Mouse (Mus musculus) ovary, postnatal 36 days (tissue): Measurements from ENCODE around the gene Lrrc74b.
"Not testable (repeated sequence)": the region's sequence is repeated elsewhere in the genome, so short reads cannot be mapped to it uniquely, and the experiment has no call there.

Experiments
- DNase-seq: peaks from one replicate; pipeline ENCODE4 v3.0.0; 2022; ENCODE audit warnings: low spot score, mixed read lengths

Gene Lrrc74b

DNA sequence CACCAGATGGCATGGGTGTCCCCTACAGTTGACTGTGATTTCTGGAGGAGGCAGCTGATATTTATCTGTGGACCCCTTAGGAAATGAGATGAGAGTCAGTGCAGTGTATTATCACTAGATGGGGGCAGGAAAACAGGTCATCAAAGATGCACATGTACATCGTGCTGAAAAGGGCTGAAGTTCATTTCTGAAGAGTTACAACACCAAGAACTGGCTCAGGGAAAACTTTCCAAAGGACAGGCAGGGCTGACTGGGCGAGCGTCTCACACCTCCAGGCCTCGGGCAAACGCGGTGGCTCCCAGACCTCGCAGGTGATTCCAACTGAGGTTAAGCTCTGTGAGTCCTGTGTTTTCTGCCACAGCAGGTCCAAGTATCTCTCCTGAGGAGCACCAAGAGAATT is 8.2 kb downstream of the Lrrc74b start:
- DNase-seq: no peak

DNA sequence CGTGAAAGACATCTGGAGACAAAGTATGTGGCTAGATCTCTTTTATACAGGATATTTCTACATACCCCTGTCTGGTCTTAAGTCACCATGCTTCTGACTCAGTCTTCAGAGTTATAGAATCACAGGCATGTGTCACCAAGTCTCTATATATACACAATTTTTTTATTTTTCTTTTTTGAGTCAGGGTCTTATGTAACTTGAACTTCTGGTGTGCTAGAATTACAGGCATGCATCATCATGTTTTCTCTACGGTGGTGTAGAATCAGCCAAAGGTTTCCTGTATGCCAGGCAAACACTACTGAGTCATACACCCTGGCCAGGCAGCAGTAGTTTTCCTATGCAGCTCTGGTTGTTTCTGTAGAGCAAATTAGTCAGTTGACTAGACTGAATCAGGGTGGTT is 18.4 kb downstream of the Lrrc74b start:
- no peak for DNase-seq

DNA sequence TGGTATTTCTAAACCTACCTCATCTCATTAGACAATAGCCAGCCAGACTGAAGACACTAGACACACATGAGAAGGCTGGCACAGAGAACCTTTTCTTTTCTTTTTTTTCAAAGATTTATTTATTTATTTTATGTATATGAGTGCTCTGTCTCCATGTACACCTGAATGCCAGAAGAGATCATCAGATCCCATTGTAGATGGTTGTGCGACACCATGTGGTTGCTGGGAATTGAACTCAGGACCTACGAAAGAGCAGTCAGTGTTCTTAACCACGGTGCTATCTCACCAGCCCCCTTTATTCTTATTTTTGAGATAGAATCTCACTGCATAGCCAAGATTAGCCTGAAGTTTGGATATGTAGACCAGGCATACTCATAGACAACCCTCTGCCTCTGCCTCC is 24.5 kb downstream of the Lrrc74b start:
- DNase-seq: no peak

DNA sequence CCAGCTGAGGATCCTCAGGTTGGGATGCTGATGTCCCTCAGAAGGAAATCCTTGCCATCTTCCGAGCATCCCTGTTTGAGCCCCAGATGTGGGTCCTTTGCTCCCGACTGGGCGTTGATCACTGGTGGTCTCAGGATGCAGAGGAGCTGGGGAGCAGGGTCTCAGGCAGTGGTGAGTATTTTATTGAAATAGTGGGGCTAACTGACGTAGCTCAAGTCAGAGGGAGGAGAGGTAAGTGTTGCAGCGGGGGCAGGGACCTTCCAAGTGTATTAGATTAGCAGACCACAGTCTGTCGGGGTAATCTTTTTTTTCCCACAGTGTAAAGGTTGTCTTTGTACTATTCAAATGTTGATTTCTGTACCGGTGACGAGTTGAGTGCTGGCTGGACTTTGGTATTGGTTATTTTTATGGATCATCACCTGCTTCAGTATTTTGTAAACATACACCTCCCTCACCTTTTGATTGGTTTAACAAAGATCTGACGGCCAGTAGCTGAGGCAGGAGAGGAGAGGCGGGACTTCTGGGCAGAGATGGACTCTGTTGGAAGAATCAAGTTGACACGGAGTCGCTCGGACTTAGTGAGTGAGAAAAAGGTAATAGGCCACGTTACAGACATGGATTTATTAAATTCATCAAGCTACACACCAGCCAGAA is 28.2 kb downstream of the Lrrc74b start:
- no peak for DNase-seq

DNA sequence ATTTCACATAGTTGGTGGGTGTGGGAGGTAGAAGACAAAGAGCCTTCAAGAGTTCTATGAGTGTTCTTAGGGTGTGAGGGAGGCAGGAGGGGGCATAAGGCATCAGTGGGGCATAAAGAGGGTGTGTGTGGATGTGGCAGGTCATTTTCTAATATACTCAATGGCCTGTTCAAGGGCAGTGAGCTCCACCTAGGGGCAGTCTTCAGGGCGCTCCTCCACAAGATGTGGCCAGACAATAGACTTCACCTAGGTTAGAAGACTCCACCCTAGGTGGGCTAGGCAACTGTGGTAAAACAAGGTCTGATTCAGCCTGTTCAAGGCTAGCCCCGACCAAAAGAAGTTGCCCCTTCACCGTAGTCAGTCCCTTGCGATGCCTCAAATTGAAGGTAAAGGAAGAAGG is 28.8 kb downstream of the Lrrc74b start:
- DNase-seq: no peak

DNA sequence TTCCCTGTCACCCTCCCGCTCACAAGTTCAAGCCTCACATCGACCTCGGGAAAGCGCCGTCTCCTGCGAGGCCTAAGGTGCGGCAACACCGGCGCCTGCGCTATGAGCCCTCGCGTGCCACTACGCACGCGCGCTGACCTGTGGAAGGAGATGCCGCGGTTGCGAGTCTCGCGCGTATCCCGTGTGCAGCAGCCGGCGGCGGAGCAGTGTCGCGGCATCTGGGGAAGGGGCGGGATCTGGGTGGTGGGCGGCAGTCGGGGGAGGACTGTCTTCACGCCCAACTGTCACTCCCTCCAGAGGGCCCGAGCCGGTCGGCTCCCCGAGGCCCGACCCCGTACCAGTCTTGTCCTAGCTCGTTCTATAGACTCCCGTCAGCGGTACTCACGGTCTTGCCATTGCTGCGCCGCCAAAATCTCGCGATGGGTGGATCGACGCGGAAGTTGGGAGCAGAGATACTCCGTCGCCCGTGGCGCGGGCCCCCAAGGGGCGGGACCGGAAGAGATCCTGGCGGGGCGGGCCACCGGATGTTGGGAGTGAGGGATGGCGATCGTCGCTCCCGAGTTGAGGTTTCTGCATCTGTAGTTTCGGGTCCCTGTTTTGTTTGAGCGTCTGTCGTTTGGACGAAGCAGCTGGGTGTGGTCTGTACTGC is 30.3 kb downstream of the Lrrc74b start, which contains the start of gene Thap7:
Gene Thap7, minus strand, starts transcription at position 497 of the 649 bp plus-strand sequence.
- peak; percentile 96 for DNase-seq

DNA sequence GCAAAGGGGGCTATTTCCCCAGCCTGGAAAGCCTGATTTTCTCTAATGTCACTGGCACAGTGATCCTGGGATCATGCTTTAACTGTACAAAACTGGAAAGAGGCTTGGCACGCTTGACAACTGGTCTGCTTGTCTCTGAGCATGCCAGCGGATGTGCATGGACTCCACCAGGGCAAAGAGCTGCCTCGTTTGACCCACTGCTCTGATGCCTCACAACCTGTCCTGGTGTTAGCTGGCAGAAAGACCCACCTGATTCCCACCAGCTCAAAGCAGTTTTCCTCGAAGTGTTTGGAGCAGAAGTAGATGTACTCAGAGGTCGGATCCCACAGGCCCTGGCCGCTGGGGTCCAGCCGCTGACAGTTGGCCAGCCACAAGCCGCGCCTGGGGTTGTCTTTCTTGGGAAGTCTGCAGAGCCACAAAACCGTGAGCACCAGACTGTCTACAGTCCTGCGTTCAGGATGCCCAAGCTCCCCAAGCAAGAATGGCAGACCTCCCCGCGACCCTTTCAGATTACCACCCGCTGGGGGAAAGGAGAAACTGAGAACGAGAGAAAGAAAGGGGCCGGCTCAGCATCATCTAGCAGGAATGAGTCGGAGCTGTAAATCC is 31.0 kb downstream of the Lrrc74b start:
- no peak for DNase-seq

DNA sequence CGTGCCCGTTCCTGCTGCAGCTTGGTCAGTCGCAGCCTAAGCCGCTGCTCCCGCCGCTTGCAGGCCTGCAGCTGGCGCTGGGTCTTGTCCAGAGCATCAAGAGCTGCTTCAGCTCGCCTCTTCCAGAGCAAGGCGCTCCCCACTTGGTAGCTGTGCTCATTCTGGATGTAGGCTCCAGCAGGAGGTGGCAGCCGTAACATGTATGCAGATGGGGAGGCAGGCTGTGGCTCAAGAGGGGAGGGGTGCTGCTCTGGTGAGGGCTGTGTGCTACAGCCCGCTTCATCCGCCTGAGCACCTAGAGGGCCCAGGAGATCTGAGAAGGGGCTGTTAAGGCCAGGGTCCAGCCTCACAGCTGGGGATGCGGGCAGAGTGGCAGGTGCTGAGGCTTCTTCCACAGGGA is 32.8 kb downstream of the Lrrc74b start:
- no peak for DNase-seq

DNA sequence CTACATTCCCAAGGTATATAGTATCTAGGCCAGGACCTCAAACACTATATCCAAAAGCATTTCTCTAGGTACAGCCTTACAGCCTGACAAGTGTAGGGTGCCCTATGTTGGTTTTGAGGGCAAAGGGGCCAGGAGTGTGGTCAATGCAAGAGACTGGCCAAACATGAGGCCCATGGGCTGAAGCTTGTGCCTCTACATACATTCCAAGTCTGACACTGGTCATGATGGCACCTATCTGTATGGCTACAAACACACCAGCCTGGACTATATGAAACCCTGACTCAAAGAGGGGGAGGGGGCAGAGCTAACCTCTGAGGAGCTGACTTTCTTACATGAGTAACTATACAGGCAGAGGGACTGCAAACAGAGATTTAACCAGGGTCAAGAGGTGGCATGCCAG is 33.4 kb downstream of the Lrrc74b start:
- DNase-seq: no peak

DNA sequence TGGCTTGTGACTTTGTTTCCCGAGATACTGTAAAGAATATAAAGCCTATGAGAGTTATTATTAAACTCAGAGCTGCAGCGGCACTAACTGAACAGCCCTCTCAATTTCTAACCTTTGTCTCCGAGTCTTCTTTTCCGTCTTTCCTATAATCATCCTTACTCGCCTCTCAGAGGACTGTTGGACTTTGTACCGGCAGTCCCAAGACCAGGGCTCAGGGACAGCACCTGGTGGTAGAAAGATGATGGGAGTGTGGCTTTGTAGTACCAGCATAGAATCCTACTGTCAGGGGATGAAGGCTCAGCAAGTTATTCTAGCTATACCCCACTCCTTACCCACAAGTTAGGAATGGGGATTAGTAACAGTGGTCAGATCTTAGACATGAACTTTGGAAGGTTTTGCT is 34.8 kb downstream of the Lrrc74b start:
- no peak for DNase-seq

DNA sequence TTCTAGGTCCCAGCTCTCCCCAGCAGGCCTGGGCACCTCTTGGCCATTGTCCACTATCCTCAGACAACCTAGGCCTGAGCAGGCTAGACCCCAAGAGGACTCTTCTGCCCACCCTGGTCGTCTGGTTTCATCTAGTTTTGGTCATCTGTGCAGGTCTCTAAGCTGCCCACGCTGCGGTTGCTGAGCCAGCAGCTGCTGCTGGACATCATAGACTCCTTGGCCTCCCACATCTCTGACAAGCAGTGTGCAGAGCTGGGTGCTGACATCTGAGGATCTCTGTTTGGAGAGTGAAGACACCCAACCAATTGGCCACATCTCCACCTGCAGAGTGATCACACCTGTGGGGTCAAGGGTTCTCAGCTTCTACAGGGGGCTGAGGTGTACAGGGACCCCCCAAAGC is 35.5 kb downstream of the Lrrc74b start:
- DNase-seq: no peak

DNA sequence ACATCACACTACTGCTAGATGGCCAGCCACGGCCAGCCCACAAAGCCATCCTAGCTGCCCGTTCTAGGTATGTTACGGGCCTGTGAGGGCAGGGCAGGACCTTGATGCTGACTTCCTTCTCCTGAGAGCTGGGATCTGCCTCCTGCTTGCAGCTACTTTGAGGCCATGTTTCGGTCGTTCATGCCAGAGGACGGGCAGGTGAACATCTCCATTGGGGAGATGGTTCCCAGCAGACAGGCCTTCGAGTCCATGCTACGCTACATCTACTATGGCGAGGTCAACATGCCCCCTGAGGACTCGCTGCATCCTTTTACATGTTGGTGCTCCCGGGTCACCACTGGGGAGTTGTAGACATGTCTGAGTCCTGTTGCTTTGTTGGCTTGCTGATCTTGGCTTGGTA is 36.9 kb downstream of the Lrrc74b start:
- DNase-seq: no peak

DNA sequence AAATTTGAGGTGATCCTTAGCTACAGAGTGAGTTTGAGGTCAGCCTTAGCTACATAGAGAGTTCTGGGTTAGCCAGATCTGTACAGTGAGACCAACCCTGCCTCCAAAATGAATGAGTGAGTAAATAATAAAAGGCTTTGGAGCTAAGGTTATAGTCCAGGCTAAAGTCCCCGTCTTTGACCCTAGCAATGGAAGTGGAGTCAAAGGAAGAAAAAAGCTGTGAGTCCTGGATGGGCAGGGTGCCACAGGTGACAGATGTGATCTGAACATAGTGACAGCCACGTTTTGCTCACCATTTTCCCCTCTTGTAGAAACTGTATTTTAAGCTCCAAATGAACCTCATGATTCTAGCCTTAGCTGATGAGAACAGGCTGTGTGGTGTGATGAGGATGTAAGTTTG is 42.1 kb downstream of the Lrrc74b start:
- no peak for DNase-seq

DNA sequence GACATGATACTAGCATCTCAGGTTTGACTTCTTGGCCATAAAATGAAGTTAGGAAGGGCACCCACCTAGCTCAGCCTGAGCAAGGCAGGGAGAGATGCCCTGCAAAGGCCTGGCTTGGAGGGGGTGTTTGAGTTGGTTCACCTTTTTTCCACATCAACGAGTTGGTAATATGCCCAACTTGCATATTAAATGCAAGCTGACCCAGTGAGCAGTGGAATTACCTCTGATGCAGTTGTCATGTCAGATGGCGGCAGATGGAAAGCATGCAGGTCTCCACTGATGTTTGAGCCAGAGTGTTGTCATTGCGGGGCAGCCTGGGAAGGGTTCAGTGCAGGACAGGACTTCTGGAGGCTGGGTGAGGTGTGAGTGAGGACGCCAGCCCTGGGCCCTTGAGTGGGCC is 49.6 kb downstream of the Lrrc74b start:
- DNase-seq: no peak

DNA sequence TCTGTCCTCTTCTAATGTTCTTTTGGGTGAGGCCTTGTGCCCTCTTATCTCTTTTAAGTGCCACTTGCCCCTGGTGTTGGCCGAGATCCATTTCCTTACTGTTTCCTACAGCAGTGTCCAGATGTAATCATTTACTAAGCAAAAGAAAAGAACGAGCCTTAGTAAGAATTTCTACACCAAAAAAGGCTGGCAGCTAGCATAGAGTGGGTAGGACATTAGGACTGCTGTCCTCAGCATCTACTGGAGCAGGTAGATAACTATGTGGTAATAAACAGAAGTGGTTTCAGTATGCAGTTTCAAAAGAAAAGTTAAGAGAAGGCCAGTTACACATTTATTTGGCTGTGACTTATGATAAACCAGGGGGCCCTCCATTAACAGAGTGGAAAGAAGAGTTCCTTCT is 50.4 kb downstream of the Lrrc74b start:
- no peak for DNase-seq

DNA sequence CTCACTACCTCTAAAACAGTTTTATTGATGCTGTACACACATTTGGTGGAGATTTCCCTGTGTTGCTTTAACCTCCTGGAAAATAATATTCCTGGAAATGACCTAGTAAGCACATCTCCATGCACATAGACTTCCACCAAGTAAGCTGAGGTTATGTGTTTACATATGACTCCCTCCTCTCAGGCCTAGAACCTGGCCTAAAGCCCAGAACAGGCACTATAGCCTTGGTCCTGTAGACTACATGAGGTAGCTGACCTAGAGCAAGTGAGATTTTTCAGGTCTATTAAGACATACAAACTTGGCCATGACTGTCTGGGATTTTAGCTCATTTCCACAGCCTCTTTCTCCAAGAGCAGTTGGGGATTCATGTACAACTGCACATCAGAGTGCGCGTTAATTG is 50.9 kb downstream of the Lrrc74b start:
- no peak for DNase-seq

DNA sequence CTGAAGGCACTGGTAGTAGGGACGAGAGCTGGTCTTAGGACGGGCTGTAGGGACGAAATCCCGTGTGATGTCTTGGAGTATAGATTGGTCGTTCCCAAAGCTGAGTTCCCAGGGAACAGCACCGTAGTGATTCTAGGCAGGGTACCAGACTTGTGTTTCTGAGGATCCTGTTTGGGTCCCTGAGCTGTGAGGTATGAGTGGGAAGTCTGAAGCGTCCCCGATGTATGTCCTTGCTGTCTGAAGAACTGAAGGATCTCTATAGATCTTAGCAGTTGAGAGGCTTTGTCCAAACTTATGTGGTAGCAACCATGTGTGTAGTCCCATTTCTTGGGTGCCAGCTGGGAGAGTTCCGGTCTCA is 51.8 kb downstream of the Lrrc74b start:
- no peak for DNase-seq

DNA sequence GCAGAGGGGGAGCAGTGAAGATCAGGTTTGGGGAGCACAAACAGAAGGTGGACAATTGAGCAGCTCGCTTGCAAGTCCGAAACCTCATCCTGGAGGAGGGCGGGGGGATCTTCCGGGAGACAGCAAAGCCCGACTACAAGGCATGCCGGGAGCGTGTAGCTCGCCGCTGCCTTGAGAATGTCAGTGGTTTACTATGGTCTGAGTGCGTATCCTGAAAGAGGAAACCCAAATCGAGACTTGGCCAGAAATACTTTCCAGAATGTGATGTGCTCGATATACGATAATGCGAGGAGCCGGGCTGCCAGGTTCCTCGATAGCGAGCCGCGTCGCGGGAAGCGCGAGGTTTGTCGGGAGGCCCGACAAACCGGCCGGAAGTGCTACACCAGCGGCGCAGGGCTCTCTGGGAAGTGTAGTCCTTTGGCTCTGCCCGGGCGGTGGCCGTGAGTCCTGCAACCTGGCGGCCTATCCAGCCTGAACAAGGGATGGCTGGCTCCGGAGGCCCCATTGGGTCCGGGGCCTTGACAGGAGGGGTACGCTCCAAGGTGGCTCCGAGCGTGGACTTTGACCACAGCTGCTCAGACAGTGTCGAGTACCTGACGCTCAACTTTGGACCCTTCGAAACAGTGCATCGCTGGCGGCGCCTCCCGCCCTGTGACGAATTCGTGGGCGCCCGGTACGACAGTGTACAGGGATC is 52.4 kb downstream of the Lrrc74b start, which contains the start of gene Lztr1:
Gene Lztr1, plus strand, starts transcription at position 143 of the 694 bp plus-strand sequence.
- DNase-seq: peak; percentile 88

DNA sequence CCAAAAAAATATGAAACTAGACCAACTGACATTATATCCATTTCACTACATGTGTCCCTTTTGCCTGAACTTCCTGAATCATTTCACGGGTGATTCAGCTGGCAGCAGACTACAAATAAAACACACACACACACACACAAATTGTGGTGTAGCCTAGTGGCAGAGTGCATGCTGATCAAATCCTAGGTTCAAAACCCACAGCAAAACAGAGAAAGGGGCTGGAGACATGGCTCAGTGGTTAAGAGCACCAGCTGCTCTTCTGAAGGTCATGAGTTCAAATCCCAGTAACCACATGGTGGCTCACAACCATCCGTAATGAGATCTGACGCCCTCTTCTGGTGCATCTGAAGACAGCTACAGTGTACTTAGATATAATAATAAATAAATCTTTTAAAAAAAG is 53.0 kb downstream of the Lrrc74b start:
- DNase-seq: not testable (repeated sequence)

DNA sequence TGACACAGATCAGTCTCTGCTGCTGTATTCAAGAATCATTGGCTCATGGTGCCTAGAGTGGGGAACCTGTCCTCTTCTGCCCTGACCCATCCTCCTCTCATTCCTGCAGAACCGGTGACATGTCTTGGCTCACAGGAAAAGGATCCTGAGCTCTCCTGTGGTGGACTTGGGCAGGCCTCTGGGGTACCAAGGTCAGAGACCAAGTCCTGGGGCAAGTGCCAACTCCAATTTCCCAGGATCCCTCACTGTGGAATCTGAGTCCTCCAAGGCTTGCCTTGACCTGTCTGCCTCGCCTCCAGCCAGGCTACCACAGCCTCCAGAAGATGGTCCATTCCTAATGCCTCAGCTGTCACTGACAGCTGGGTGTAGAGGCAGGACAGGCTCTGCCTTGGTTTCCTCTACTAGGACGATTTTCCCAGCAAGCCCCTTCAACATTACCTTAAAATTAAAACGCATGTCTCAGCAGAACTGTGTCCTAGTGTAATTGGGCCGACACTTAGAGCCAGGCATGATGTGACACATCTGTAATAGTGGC is 54.0 kb downstream of the Lrrc74b start:
- DNase-seq: no peak

DNA sequence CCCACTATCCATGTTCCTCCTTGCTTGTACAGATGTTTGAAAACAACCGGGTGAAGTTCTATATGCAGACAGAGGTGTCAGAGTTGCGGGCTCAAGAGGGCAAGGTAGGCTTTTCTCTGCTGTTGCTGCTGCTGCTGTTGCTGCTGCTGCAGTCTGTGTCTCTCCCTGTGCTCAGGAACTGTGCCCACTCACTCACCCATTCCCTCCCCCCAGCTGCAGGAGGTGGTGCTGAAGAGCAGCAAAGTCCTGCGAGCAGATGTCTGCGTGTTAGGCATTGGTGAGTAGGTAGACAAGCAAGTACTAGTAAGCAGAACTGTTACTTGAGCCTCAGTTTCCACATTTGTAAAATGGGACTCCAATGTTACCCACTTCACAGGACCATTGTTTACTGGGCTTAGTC is 58.4 kb downstream of the Lrrc74b start:
- no peak for DNase-seq

DNA sequence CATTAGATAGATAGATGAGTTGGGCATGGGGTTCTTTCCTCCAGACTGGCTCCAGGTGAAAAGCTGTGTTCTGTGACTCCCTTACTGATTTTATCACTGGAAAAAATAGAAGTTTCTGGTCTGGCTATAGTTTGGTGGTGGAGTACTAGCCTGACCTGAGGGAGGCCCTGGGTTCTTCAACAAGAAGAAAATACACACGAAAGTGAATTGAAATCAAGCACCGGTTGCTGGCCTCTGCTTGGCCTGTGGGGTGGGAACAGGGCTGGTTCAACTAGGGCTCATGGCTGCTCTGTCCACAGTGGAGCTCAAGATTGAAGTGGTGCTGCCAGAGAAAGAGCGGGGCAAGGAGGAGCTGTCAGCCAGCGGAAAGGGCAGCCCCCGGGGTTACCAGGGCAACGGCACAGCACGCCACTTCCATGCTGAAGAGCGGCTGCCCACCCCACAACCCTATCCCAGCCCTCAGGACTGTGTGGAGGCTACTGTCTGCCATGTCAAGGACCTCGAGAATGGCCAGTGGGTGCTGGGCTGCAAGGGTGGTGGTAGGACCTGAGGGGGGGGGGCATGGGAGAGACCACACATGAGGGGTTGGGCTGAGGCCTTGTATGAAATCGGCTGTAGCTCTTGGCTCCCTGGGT is 61.7 kb downstream of the Lrrc74b start:
- no peak for DNase-seq
